Mouse (Mus musculus): Measurements from ENCODE around the gene Ntn1.
A peak's percentile ranks its signal among the peaks of the same experiment; 100 is the strongest.

The Ntn1 gene

DNA sequence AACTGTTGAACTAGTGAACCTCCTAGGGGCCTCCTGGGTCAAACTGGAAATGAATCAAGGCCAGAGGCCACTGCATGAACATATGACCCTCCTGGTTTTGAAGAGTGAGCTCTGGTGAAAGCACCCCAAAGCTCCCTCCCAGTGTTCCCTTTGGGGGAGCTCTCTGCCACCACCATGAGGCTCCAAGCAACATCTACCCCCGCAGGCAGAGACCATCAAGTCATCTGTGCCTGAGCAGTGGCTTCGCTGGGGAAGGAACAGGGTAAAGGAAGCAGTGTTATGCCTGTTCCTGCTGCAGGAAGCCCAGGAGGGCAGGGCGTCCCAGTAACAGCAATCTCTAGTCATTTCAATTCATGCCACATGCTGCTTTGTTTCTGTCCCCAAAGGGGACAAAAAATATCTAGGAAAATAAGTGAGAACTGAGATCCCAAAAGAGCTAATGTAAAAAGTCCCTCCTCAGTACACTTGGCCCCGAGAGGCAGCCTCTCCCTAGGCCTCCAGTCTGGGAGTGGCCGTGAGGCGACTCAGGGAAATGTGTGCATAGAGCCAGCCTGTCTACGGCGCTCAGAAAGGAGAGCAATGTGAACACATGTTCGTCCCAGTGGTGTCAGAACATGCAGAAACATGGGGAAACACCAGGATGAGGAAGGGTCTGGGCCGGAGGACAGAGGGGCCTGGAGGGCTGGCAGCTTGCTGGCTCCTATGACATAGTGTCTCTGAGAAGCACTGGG lies 139.3 kb downstream of the Ntn1 start:
- DNase-seq (ENCODE audit: low read depth) = no peak

DNA sequence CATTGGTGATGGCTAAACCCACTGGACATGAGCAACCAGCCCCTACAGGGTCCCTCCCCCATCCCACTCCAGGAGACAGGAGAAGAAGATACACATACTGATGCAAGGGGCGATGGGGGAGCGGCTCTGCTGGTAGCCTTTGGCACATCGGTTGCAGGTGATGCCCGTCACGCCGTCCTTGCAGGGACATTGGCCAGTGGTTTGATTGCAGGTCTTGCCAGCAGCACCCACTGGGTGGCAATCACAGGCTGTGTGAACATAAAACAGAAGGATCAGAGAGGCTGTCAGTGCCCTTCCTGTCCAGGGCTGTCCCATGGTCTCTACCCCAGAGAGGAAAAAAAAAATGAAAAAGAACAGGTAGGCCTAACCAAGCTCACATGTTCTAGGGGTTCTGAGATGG lies 140.2 kb downstream of the Ntn1 start:
- no peak for DNase-seq (ENCODE audit: low read depth)

DNA sequence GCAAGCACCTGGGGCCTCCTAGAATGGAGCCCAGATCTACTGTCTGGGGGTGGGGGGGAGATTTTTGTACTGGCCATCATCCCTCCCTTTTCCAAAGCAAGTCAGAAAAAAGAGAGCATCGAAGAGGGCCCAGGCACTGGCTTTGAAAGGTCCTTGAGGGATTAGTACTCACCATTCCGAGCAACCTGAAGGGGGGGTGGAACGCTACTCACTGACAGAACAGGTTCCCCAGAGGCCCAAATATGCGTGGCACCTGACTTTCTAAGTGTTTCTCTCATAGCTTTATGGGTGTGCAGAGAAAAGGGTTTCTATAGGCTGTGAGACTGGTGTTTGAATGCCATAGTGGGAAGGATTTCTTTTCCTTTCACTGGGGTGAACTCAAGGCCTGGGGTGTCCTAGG lies 142.1 kb downstream of the Ntn1 start:
- no peak for DNase-seq (ENCODE audit: low read depth)

DNA sequence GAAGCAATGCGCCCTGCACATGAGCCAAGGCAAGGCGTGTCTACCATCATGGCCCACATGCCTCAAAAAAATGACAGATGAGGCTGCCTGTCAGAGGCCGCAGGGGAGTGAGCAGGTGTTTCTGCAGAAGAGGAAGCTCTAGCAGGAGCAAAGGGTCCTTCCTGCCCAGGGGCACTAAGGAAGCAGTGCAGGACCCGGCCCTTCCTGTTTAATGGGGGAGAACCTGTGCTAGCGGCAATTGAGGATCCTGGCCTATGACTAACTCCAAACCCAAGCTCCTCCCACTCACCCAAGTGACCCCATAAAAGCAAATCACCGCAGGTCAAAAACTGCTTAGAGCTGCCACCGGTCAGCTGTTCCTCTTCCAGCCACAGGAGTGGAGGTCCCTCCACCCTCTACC lies 147.1 kb downstream of the Ntn1 start:
- no peak for DNase-seq (ENCODE audit: low read depth)

DNA sequence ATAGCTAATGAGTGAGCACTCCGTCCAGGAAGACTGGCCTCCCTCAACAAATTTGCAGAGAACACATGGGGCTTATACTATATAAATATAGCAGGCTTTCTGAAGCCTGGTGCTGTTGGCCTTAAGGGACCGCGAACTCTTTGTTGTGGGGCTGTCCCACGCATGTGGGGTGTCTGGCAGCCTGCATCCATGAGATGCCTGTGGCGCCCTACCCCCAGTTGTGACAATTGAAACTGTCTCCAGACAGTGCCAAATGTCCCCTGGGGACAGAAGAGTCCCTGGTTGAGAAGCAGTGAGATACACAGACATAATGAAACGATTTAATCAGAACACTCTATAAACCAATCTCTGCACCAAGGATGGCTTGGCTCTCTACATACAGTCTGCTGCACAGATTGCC lies 150.5 kb downstream of the Ntn1 start:
- DNase-seq (ENCODE audit: low read depth) = no peak

DNA sequence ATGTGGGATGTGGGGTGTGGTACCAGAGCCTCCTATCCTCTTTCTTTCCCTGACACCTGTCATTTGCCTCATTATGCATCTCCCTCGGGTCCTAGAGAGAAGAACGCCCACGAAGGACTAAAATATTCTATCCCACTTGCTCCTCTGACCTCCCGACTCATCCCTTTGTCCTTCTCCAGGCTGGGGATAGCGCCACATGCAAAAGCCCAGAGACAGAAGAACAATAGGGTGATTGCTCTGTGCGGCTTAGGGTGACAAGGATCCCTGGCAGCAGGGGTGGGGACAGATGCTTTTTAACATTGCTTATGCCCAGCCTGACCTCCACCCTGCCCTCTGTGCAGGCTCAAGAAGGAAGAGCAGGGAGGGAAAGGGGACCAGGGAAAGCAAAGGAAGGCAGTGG lies 152.7 kb downstream of the Ntn1 start:
- DNase-seq (ENCODE audit: low read depth) = no peak

DNA sequence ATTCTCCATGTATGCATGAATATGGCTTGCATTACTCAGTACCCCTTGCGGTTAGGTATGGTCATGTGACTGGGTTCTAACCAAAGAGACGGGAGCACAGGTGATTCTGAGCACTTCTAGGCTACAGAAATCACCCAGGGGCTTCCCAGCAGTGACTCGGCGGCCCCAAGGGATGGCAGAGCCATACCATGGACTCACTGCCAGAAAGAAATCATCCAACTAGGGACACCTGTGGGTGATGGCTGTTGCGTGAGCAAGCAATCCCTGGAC lies 155.7 kb downstream of the Ntn1 start:
- no peak for DNase-seq (ENCODE audit: low read depth)

DNA sequence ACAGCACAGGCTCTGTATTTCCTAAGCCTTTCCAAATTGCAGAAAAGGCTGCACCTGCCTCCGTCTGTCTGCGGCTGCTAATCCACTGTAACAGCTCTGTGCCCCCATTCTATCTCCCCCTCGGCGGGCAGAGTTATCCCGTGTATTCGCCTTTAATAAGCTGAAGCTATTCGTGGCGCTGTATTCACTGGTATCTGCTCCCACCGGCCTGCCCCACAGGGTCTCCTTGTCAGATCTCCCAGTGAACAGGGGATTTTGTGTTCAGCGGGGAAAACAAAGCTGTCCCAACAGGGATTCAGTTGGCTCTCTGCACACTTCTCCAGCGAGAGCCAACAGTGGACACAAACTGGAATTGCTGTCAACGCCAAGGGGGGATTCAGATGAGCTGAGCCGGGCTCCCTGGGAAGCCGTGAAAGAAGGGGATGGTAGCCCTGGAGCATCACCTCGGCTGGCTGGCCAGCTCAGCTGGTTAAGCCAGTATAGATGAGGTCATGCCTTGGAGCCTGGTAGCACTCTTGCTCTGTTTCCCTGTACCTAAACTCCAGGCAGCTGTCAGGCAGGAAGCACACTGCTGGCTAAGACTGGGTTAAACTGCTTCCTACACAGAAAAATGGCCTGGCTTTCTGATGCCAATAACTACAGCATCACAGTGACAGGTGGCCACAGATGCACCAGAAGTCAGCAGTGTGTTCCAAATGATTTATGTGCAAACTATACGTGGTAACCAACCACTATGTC lies 156.2 kb downstream of the Ntn1 start:
- no peak for DNase-seq (ENCODE audit: low read depth)

DNA sequence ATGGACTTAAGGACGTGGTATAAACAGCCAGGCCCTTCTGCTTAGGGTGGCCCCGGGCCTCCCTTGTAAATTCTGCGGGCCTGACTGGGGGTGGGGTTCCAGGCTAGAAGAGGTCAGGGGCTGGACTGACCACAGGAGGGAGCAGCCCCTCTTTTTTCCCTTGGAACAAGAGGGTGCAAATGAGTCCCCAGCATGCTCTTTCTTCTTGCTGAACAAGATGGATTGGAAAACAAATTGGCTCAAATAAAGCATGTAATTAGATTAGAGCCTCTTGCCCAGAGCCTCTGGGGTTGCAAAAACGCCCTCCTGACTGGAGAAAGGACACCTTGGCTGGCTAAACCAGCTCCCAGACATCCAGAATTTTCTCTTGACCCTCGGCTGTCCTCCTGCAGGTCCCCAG lies 160.9 kb downstream of the Ntn1 start:
- DNase-seq (ENCODE audit: low read depth) = no peak

DNA sequence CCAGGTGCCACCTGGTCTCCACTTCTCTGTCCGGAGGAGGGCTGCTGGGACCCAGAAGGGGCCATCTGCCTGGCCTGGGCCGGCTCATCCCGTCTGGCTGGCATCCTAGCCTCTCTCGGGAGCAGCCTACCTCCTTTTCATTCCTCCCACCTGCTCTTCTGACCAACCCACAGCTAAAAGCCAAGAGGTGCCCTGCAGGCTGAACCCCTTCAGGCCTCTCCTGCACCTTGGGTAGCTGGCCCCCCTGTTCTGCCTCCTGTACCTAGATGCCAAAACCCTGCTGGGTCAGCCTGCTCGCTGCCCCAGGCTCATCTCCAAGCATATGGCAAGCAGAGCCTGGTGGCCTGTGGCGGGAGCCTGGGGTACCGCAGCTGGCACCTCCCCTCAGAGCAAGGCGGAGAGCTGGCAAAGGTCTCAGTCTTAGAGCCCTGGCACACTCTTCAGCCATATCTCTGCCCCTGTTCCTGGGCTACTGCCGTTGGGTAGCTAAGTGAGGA lies 167.1 kb downstream of the Ntn1 start:
- DNase-seq (ENCODE audit: low read depth) = no peak

DNA sequence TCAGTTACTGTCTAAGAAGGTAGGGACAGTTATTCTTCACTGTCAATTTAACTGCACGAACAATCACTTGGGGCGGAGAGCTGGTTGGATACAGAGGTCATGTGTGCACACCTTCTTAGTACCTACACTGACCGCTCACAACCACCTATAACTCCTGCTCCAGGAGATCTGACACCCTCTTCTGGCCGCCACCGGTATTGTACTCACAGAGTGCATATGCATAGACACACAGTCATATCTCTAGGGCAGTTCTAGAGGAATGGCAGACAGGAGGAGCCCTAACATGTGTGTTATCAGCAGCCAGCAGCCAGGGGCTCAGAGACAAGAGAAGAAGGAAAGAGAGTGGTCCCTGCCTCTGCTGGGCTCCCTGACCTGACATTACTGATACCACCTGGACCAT lies 169.1 kb downstream of the Ntn1 start:
- DNase-seq (ENCODE audit: low read depth) = no peak

DNA sequence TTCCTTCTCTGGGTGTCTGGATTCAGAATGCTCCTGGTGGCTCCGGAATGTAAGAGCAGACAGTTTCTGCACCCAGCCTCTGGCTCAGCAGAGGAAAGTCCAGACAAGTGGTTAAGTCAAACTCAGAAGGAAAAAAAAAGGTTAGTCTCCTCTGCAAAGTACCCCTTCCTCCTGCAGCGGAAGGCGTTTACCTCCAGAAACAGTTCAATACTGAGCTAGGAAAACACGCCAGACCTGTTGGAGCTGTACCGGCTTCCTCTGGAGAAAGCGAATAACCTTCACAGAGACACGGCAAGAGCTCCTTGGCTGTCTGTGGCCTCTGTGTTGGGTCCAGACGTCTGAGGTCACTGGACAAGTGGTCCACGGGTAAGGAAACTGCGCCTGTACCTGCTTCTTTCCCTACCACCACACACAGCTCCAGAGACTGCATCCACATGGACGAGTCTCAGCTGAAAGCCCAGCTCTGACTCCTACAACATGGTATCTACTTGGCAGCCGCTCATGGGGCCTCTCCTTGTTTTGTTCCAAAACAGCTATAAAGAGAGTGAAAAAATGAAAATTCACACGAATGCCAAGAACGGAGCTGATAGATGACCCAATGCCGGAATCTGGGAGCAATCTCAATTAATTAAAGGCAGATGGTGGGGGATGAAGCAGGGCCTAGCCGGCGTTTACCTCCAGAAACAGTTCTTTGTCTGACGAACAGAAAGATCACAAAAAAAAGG lies 171.5 kb downstream of the Ntn1 start:
- no peak for DNase-seq (ENCODE audit: low read depth)

DNA sequence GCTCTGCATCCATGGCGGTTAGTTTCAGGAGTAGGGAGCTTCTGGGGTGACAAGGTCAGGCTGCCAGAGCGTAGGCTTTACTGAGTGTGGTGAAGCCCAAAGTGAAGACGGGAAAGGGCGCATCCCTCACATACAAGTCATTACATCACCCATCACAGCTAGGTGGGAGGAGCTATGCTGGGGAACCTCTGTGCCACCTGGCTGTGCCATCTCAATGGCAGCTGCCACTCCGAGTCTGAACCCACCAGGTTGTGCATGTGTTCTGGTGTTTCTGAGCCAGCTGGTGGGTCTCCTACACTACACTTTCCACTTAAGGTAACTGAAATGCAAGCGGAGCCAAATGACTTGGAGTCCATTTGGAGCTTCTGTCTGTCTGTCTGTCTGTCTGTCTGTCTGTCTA lies 172.8 kb downstream of the Ntn1 start:
- DNase-seq (ENCODE audit: low read depth) = no peak

DNA sequence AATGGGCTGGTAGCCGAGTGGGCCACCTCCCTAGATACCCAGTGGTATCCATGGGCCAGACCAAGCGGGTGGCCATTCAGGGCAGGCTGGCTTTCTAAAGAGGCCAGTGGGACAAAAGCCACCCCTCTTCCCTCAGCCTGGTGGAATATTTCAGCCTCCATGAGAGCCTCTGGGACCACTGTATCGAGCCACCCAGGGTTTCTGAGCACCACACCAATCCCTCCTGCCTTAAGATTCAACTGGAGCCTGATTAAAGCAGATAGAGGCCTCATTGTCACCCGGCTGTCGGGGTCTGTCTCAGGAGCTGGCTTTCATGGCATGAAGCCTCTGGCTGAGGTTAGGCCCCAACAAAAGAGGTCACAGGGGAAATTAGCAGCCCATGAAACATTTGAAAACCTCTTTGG lies 174.0 kb downstream of the Ntn1 start:
- no peak for DNase-seq (ENCODE audit: low read depth)

DNA sequence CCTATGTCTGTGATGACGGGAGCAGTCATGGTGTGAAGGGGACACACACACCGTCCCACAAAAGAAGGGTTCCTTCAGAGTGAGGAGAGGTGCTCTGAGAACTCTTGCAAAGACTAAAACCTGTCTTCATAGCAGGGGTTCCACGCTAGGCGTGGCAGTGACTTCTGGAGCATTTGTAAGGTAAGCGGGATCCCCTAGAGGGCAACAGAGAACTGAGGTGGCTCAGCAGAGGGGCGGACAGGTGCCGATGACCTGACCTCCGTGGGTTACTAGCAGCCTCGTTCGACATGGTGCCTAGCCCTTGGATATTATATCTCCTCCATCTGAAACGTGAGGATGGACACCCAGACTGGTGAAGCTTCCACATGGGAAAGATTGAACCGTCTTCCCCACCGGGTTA lies 177.5 kb downstream of the Ntn1 start:
- no peak for DNase-seq (ENCODE audit: low read depth)

DNA sequence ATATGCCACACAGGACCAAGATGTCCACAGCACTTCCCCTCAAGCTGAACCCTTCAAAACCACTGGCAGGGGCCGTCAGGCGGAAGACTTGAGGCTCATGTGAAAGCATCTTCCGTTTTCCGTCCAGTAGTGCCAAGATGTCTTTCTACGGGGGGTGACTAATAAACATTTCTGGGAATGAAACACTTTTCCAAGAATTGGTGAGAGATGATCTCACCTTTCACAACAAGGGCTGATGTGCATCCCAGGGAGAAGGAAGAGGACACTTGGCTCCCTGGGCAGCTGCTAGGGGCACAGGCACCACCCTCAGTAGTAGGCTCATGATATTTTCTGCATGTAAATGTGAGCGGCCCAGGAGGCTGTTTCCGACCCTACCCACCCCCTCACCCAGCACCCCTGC lies 178.4 kb downstream of the Ntn1 start:
- no peak for DNase-seq (ENCODE audit: low read depth)

DNA sequence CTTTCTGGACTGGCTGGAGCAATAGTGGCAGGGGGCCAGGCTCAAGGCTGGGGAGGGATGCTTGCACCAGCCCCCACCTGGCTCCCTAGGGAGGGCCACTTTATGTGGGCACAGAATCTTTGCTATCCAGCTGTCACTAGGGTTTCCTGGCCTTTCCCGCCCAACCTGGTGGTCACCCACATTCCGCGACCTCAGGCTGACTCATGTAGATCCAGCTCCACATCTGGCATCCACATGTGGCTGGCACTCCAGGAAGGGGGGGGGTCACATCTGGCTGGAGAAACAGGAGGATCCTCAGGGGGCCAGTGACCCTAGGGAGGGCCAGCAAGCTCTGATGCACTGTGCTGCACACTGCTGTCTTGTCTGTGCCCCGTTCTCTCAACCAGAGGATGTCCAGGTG lies 179.9 kb downstream of the Ntn1 start:
- DNase-seq (ENCODE audit: low read depth) = no peak

DNA sequence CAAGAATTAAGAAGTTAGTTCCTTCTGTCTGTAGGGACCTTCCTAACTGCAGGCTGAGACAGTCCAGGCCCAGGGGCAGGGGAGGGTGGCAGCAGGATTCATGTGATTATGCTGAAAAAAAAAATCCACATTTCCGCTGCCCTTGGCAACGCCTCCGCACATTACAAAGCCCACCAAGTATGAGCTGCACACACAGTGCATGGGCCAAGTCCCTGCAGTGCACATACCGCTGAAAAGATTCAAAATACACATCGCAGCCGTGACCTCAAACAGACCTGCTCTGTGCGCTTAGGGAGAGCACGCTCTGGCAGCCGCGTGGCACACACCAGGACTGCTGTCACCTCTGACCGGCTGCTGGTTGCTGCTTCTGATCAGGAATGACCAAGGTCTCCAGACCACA lies 184.6 kb downstream of the Ntn1 start:
- no peak for DNase-seq (ENCODE audit: low read depth)

DNA sequence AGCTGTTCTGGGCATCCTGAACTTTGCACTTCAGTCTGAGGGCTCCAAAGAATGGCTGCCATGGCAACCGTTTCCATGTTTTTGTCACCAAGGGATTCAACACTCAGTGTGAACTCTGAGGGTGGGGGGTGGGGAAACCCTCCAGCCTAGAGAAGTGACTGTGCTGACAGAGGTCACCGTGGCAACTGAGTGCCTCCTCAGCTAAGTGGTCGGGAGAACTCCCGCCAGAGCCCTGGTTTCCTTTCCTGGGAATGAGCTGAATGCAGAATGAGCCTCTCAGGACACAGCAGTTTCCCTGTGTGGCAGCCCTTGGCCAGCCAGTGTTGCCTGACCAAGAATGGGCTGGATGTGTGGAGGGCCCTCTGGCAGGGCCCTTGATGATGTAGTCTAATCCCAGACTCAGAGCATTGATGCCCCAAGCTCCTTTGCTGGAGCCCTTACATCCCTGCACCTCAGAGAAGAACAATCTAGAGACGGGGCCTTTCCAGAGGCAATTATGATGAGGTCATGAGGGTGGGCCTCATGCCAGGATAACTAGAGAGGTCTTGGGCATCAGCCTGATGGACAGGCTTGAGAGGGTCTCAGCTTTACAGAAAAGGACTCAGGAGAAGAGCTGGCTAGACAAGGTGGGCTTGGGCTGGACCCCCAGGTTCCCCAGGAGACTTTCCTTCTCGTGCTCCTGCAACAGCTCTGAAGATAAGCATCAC lies 185.3 kb downstream of the Ntn1 start:
- DNase-seq (ENCODE audit: low read depth) = no peak

DNA sequence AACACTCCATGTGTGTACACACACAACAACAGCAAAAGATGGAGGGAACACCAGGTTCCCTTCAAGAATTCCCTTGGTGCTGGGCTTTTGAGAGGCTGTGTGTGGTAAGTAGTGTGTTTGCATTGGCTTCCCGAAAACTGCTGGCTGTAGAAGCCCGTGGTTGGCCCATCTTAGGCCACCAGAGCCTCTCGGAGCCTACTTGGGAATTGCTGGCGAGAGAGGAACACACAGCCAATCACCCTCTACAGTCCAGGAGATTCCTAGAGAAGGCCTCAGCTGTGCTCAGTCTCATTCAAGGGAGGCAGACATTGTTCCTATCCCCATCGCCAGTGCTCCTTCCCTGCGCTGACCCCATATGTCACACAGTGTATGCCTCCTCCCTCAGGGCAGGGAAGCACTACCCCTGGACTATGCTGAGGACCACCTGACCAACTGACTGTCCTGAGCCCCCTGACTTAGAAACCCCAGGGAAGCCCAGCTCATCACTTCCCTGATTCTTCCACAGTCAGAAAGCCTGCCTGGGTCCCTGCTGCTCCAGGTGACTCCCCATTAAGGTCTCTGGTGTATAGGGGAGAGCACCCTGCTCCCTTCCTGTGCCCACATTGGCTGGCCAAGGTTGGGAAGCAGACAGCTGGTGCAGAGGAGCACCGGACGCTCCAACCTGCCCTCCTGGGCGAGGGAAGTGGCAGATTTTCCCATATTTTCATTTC lies 186.0 kb downstream of the Ntn1 start:
- no peak for DNase-seq (ENCODE audit: low read depth)

DNA sequence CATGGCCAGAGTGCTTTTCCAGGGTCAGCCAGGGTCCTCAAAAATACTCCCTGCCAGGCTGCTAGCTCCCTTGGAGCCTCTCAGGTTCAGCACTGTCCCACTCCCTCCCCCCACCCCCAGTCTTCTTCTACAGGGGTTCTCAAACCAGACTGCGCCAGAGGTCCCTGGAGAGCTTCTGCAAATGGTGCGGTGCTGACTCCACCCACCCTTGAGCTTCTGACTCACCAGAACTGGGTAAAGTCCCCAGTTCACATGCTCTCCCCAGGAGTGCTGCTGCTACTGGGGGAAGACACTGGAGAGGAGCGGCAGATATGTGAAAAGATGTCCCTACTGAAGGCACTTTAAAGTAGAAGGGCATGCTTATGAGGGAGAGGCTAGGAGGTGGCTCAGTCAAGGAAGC lies 186.7 kb downstream of the Ntn1 start:
- peak; percentile 24 for DNase-seq (ENCODE audit: low read depth)

DNA sequence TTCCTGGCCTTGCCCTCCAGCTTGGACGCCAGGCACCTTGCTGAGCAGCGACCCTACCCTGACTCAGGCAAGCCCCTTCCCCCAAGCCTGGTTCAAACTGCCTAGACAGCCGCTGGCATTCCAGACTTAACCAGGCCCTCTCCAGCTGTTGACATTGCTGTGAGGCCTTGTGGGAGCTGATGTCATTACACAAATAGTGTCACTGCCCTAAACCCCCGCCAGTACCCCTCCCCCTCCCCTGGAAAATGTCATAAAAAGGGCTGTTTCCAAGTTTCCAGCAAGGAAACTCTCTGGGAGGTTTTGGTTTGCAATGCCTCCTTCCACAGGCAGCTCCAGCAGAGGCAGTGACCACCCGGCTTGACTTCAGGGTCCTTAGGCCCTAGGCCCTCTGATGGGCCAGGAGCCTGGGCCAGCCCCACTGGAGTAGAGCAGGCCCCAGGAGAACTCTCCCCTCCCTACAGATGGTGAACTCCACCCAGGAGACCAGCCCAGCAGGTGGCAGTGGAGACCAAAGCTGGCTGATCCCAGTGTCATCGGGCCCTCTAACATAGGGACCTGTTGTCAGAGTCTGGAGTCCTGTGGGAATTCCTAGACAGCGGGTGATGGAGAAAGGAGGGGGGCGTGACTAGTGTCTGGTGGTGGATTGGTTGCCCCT lies 188.6 kb downstream of the Ntn1 start:
- no peak for DNase-seq (ENCODE audit: low read depth)

Data from c-Kit-positive CD71-negative TER-119-negative erythroid progenitor cells, embryonic 14.5 days (primary cell).